ENCODE assay signal across 26 mouse cellular contexts in genomic region chr19:31954696-31955095, GRCm38 (mm10).
DNase-seq lines count a peak whose midpoint lies in the region; ATAC-seq and TF ChIP-seq lines count a peak whose summit lies in the region.
"Had no signal": no experiment of that assay in that cellular context is flagged by ENCODE, and none has a peak within 500 bp of the region (broad histone marks: within the 10 kb centered on the region; RNA-seq: fewer than 3 reads in every experiment).

No protein-coding gene starts in this region.

- no peak overlapping the region for H3K4me2 ChIP-seq in liver, postnatal 0 days (ENCODE audit: low read depth, low read length)
- H3K4me2 ChIP-seq in intestine, postnatal 0 days (replicated peaks; ENCODE audit: low read depth) = 0 out of 2 replicates have a peak overlapping the region, but pooled peaks have one; percentile 18
- H3K4me2 ChIP-seq: embryonic facial prominence, embryonic 13.5 days; embryonic facial prominence, embryonic 15.5 days; forebrain, embryonic 13.5 days; forebrain, embryonic 15.5 days had no signal

- no peaks in the 10 kb centered on the region for H3K36me3 ChIP-seq in liver, postnatal 0 days (replicated peaks; ENCODE audit: insufficient read depth, low read length)
- no peaks in the 10 kb centered on the region for H3K36me3 ChIP-seq in intestine, postnatal 0 days (ENCODE audit: control insufficient read depth, insufficient read depth)
- H3K36me3 ChIP-seq: embryonic facial prominence, embryonic 13.5 days; embryonic facial prominence, embryonic 15.5 days; forebrain, embryonic 15.5 days; G1E had no signal

- H3K27me3 ChIP-seq in liver, postnatal 0 days (ENCODE audit: insufficient read depth, low read length) = no peaks in the 10 kb centered on the region
- H3K27me3 ChIP-seq in intestine, postnatal 0 days (replicated peaks; ENCODE audit: control insufficient read depth, insufficient read depth, low read length) = no peaks in the 10 kb centered on the region
- H3K27me3 ChIP-seq: CH12.LX; embryonic facial prominence, embryonic 13.5 days; embryonic facial prominence, embryonic 15.5 days; forebrain, embryonic 13.5 days; forebrain, embryonic 15.5 days had no signal

- H3K4me3 ChIP-seq in liver, postnatal 0 days (ENCODE audit: low read depth, low read length) = no peak overlapping the region
- no peak overlapping the region for H3K4me3 ChIP-seq in intestine, postnatal 0 days (ENCODE audit: low read depth, low read length)
- H3K4me3 ChIP-seq: embryonic facial prominence, embryonic 13.5 days; embryonic facial prominence, embryonic 15.5 days; forebrain, embryonic 13.5 days; forebrain, embryonic 15.5 days had no signal

- peak; percentile 48 for DNase-seq in heart, adult 11 months
- DNase-seq in heart, adult 8-10 months (ENCODE audit: low spot score) = no peak
- no peak for DNase-seq in liver, postnatal 0 days
- no peak for DNase-seq in liver
- DNase-seq in embryo, embryonic 10 days (ENCODE audit: low spot score) = no peak
- DNase-seq: adrenal gland, adult 8-10 months; adrenal gland, postnatal 14 days; adrenal gland, postnatal 36 days; B cell, adult 2 months; cerebellum, adult 11-12 months; cerebellum, adult 2 months; cerebellum, adult 9-10 months; cerebellum, postnatal 10 days; cerebellum, postnatal 25 days; embryo, embryonic 11 days had no signal

- no peak for TF ChIP-seq EP300 in liver, postnatal 0 days (IDR thresholded peaks at IDR 0.05; ENCODE audit: low read depth)

- WGBS in liver, postnatal 0 days (ENCODE audit: insufficient replicate concordance) = 65% methylated on average over 4 of the region's 4 CpGs
- WGBS in intestine, postnatal 0 days = 51% methylated on average over 4 of the region's 4 CpGs

- no peak for TF ChIP-seq CTCF in liver, postnatal 0 days (IDR thresholded peaks at IDR 0.05; ENCODE audit: low read depth)
- no peak for TF ChIP-seq CTCF in intestine, postnatal 0 days (IDR thresholded peaks at IDR 0.05; ENCODE audit: low read depth)

- H3K27ac ChIP-seq in liver, postnatal 0 days (ENCODE audit: low read depth) = no peak overlapping the region
- H3K27ac ChIP-seq in intestine, postnatal 0 days (ENCODE audit: low read depth, low read length) = no peak overlapping the region; the same call in 1 of the 2 replicates
- H3K27ac ChIP-seq: embryonic facial prominence, embryonic 13.5 days; embryonic facial prominence, embryonic 15.5 days; forebrain, embryonic 13.5 days; forebrain, embryonic 15.5 days had no signal

- no peaks in the 10 kb centered on the region for H3K9me3 ChIP-seq in liver, postnatal 0 days (ENCODE audit: low read length)
- H3K9me3 ChIP-seq in intestine, postnatal 0 days (ENCODE audit: control insufficient read depth) = no peaks in the 10 kb centered on the region
- H3K9me3 ChIP-seq: embryonic facial prominence, embryonic 13.5 days; embryonic facial prominence, embryonic 15.5 days; forebrain, embryonic 13.5 days; forebrain, embryonic 15.5 days; G1E had no signal

- peaks cover 4% of the 10 kb centered on the region; the same call in 1 of the 2 replicates for H3K4me1 ChIP-seq in liver, postnatal 0 days (ENCODE audit: insufficient read depth)
- 0 out of 2 replicates have a peak, but pooled peaks cover 2% of the 10 kb centered on the region for H3K4me1 ChIP-seq in intestine, postnatal 0 days (replicated peaks; ENCODE audit: control insufficient read depth, insufficient read depth, low read length)
- H3K4me1 ChIP-seq: embryonic facial prominence, embryonic 15.5 days; forebrain, embryonic 13.5 days; forebrain, embryonic 15.5 days had no signal

- ATAC-seq in liver, postnatal 0 days = peak; percentile 56
- peak; percentile 91 for ATAC-seq in intestine, postnatal 0 days
- ATAC-seq in erythroblast, adult 5-6 weeks (replicated peaks; ENCODE audit: low FRiP score, poor library complexity, severe bottlenecking) = no peak
- ATAC-seq: activated CD4-positive, CD25-positive, alpha-beta regulatory T cell, adult 4 months; CD4-positive, CD25-positive, alpha-beta regulatory T cell, adult 4 months; forebrain, embryonic 13.5 days; forebrain, embryonic 15.5 days; Patski had no signal

- no peak overlapping the region for H3K9ac ChIP-seq in liver, postnatal 0 days (replicated peaks)
- no peak overlapping the region for H3K9ac ChIP-seq in intestine, postnatal 0 days (ENCODE audit: low read depth, low read length)
- H3K9ac ChIP-seq: embryonic facial prominence, embryonic 13.5 days; embryonic facial prominence, embryonic 15.5 days; forebrain, embryonic 13.5 days; forebrain, embryonic 15.5 days had no signal
